ENCODE assay signal across 8 mouse cellular contexts in the genomic region with DNA sequence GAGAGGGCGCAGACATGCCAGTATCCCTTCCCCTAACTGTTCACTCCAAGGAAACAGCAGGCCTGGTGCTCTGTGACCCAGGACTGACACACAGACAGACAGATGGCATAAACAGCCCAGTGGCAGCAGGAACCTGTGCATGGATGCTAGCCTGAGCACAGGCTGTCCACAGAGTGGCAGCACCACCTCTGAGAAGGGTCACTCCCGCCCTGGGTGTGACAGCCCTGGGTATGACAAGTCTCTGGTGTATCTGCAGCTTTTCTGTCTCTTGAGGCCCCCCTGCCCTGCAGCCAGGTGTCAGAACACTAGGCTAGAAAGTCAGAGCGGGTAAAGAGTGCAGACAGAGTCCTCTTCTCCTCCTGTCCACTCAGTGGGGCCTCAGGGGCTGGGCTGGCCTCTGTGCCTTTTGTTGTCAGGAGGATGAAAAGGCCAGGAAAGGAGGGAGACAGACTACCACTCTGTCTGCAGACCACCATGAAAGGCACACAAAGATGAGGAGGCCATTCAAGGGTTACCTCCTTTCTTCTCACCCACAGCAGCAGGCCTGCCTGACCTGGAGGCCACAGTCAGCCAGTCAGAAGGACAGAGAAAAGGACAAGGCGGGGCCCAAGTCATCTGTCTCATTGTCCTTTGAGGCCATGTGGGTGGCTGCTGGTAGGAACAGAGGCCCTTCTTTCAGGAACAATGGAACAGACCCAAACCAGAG. TPM values are rescaled to one million over a fixed set of nuclear protein-coding genes. Genes with fewer than 3 reads are reported as not detected.
A peak's percentile ranks its signal among the peaks of the same experiment; 100 is the strongest.
DNase-seq lines count a peak whose midpoint lies in the region; ATAC-seq and TF ChIP-seq lines count a peak whose summit lies in the region.
"Had no signal": no experiment of that assay in that cellular context is flagged by ENCODE, and none has a peak within 500 bp of the region (broad histone marks: within the 10 kb centered on the region; RNA-seq: fewer than 3 reads in every experiment).

No protein-coding gene starts in this region.

- 0 out of 2 replicates have a peak, but pooled peaks have one; percentile 31 for ATAC-seq in erythroid progenitor cell, adult 5-6 weeks (replicated peaks; ENCODE audit: low FRiP score, poor library complexity, severe bottlenecking)
- no peak for ATAC-seq in midbrain, embryonic 14.5 days (ENCODE audit: low FRiP score, low TSS enrichment)

- no peak overlapping the region for H3K9ac ChIP-seq in midbrain, embryonic 14.5 days (replicated peaks; ENCODE audit: low read length)

- TF ChIP-seq POLR2A in brain, embryonic 14.5 days (IDR thresholded peaks at IDR 0.05; ENCODE audit: borderline replicate concordance, extremely low read depth, insufficient read depth, insufficient read length, poor library complexity, severe bottlenecking) = no peak

- no peak overlapping the region for H3K4me2 ChIP-seq in midbrain, embryonic 14.5 days (ENCODE audit: low read length)

- H3K27me3 ChIP-seq in midbrain, embryonic 14.5 days (ENCODE audit: control insufficient read depth, insufficient read depth, low read length) = peaks cover 13% of the 10 kb centered on the region

- no peak for TF ChIP-seq CTCF in brain, embryonic 14.5 days (IDR thresholded peaks at IDR 0.05; ENCODE audit: borderline replicate concordance, extremely low read depth, insufficient read depth, insufficient read length)

- H3K4me1 ChIP-seq in midbrain, embryonic 14.5 days (ENCODE audit: control insufficient read depth, insufficient read depth, low read length) = peaks cover 3% of the 10 kb centered on the region; the same call in 1 of the 2 replicates

- WGBS in midbrain, embryonic 14.5 days = 21% methylated on average over 4 of the region's 4 CpGs

- no peaks in the 10 kb centered on the region for H3K9me3 ChIP-seq in midbrain, embryonic 14.5 days (ENCODE audit: control insufficient read depth, low read length)

- DNase-seq in layer of hippocampus, adult 11-12 months (ENCODE audit: low spot score) = peak; percentile 31
- no peak for DNase-seq in layer of hippocampus, postnatal 25 days (ENCODE audit: extremely low spot score in 1 of 2, low spot score in 1 of 2)
- peak; percentile 9 for DNase-seq in brain, embryonic 14.5 days (ENCODE audit: low read depth)
- peak; percentile 20 for DNase-seq in midbrain, embryonic 14.5 days
- DNase-seq in right cerebral cortex, postnatal 14 days = no peak
- DNase-seq in cerebellum, adult 11 months = no peak
- DNase-seq: right cerebral cortex, postnatal 25 days had no signal

- H3K36me3 ChIP-seq in midbrain, embryonic 14.5 days (ENCODE audit: control insufficient read depth, insufficient read depth, low read length) = no peaks in the 10 kb centered on the region

- H3K27ac ChIP-seq in midbrain, embryonic 14.5 days (replicated peaks; ENCODE audit: low read depth, low read length) = no peak overlapping the region

- no peak overlapping the region for H3K4me3 ChIP-seq in midbrain, embryonic 14.5 days (replicated peaks; ENCODE audit: low read depth, low read length)

RNA-seq across cellular contexts. Expression of a gene that starts 7.4 kb away (rescaled TPM):
- 1 to 10 TPM; 3.4 to 3.7 TPM for total RNA-seq in layer of hippocampus, postnatal 25 days (2021)
- polyA plus RNA-seq in brain, embryonic 14.5 days (2012; rRNA removed) = 2.0 and 4.6 TPM in 2 replicates
- total RNA-seq in erythroid progenitor cell, adult 5-6 weeks (2015; ENCODE audit: low replicate concordance) = not detected in 2 replicates
- 0.08 TPM in 1 of 2 replicates, not detected in the other for total RNA-seq in erythroid progenitor cell, adult 5-6 weeks (2017; ENCODE audit: low replicate concordance)
- 4.1 and 5.0 TPM in 2 replicates for polyA plus RNA-seq in midbrain, embryonic 14.5 days (2014; fragmentation: Nextera tagmentation; extraction: Ambion mirVana)

RNA-seq across cellular contexts. Expression of a gene that starts 39.8 kb away (rescaled TPM):
- under 1 TPM; 0.42 to 0.74 TPM for total RNA-seq in layer of hippocampus, postnatal 25 days (2021)
- polyA plus RNA-seq in brain, embryonic 14.5 days (2012; rRNA removed) = 0.50 and 1.3 TPM in 2 replicates
- 32.4 and 58.3 TPM in 2 replicates for total RNA-seq in erythroid progenitor cell, adult 5-6 weeks (2015; ENCODE audit: low replicate concordance)
- total RNA-seq in erythroid progenitor cell, adult 5-6 weeks (2017; ENCODE audit: low replicate concordance) = 11.4 and 18.4 TPM in 2 replicates
- polyA plus RNA-seq in midbrain, embryonic 14.5 days (2014; fragmentation: Nextera tagmentation; extraction: Ambion mirVana) = 0.59 and 0.66 TPM in 2 replicates

Comparison
In these comparisons a context has a peak if more than half of its experiments do, and no peak if none do; other contexts are left out.
1. DNase-seq: peak in layer of hippocampus, adult 11-12 months (single experiment), brain, embryonic 14.5 days (single experiment) and midbrain, embryonic 14.5 days (single experiment); none in layer of hippocampus, postnatal 25 days (0 of 2), right cerebral cortex, postnatal 14 days (single experiment) and cerebellum, adult 11 months (single experiment).
2. RNA of a gene that starts 7.4 kb away (total RNA-seq): 3.4 to 3.7 TPM in layer of hippocampus, postnatal 25 days; 0.08 TPM in erythroid progenitor cell, adult 5-6 weeks; every median in the first group is over 4 times any median in the second.
3. RNA of a gene that starts 39.8 kb away (total RNA-seq): 11.4 to 58.3 TPM in erythroid progenitor cell, adult 5-6 weeks; 0.42 to 0.74 TPM in layer of hippocampus, postnatal 25 days; every median in the first group is over 4 times any median in the second.